In the genomic region with DNA sequence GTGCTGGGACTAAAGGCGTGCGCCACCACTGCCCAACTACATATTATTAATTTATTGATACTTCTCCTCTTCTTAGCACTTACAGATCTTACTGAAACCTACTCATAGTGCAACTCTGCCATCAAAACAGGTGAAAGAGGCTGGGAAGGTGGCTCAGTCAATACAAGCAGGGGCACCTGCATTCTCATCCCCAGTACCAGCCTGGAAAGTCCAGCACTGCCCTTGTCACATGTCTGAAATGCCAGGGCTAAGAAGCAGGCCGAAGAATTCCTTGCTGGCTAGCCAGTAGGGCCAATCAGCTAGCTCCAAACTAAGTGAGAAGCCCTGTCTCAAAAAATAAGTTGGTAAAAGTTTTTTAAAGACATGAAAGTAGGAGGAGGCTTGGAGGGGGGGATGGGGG, we compare ENCODE assay signal across 12 mouse cellular contexts. TPM values are rescaled to one million over a fixed set of nuclear protein-coding genes. Genes with fewer than 3 reads are reported as not detected.
DNase-seq lines count a peak whose midpoint lies in the region; ATAC-seq and TF ChIP-seq lines count a peak whose summit lies in the region.
"Had no signal": no experiment of that assay in that cellular context is flagged by ENCODE, and none has a peak within 500 bp of the region (broad histone marks: within the 10 kb centered on the region; RNA-seq: fewer than 3 reads in every experiment).

No protein-coding gene starts in this region.

- DNase-seq in lung, postnatal 0 days (ENCODE audit: low spot score): peak; percentile 21
- DNase-seq in lung, postnatal 10 days: no peak
- DNase-seq in liver, embryonic 11.5 days (ENCODE audit: low spot score): no peak
- no peak for DNase-seq in stomach, postnatal 0 days (ENCODE audit: low spot score)
- DNase-seq in left cerebral cortex, adult 8-10 months (ENCODE audit: low spot score in 2 of 2): no peak

- H3K4me3 ChIP-seq in lung, postnatal 0 days (ENCODE audit: low read depth, low read length): no peak overlapping the region
- H3K4me3 ChIP-seq in intestine, postnatal 0 days (ENCODE audit: low read depth, low read length): no peak overlapping the region
- H3K4me3 ChIP-seq in liver, embryonic 11.5 days (ENCODE audit: low read depth, low read length): no peak overlapping the region
- H3K4me3 ChIP-seq in stomach, postnatal 0 days (ENCODE audit: low read depth, low read length): no peak overlapping the region
- H3K4me3 ChIP-seq: hindbrain, embryonic 15.5 days; limb, embryonic 13.5 days; midbrain, embryonic 12.5 days; neural tube, embryonic 13.5 days had no signal

- TF ChIP-seq EP300 in lung, postnatal 0 days (IDR thresholded peaks at IDR 0.05): no peak
- TF ChIP-seq EP300 in stomach, postnatal 0 days (optimal IDR thresholded peaks at IDR 0.05): no peak

- H3K36me3 ChIP-seq in lung, postnatal 0 days (ENCODE audit: insufficient read depth, low read length): no peaks in the 10 kb centered on the region
- peaks cover 1% of the 10 kb centered on the region; the same call in 1 of the 2 replicates for H3K36me3 ChIP-seq in intestine, postnatal 0 days (ENCODE audit: control insufficient read depth, insufficient read depth)
- H3K36me3 ChIP-seq in liver, embryonic 11.5 days (ENCODE audit: control insufficient read depth, insufficient read depth, low read length): no peaks in the 10 kb centered on the region
- H3K36me3 ChIP-seq in stomach, postnatal 0 days (ENCODE audit: control insufficient read depth, insufficient read depth, low read length): no peaks in the 10 kb centered on the region
- H3K36me3 ChIP-seq: hindbrain, embryonic 15.5 days; limb, embryonic 13.5 days; midbrain, embryonic 12.5 days had no signal

- peaks cover 7% of the 10 kb centered on the region; the same call in 1 of the 2 replicates for H3K4me1 ChIP-seq in lung, postnatal 0 days (ENCODE audit: insufficient read depth, low read depth, low read length)
- H3K4me1 ChIP-seq in intestine, postnatal 0 days (replicated peaks; ENCODE audit: control insufficient read depth, insufficient read depth, low read length): no peaks in the 10 kb centered on the region
- peaks cover 24% of the 10 kb centered on the region for H3K4me1 ChIP-seq in liver, embryonic 11.5 days (replicated peaks; ENCODE audit: control insufficient read depth, insufficient read depth, low read length)
- peaks cover 4% of the 10 kb centered on the region; the same call in 1 of the 2 replicates for H3K4me1 ChIP-seq in stomach, postnatal 0 days (replicated peaks; ENCODE audit: control insufficient read depth, insufficient read depth)

- no peak for ATAC-seq in lung, postnatal 0 days
- ATAC-seq in intestine, postnatal 0 days: no peak
- ATAC-seq in liver, embryonic 11.5 days (replicated peaks; ENCODE audit: low FRiP score): no peak
- no peak for ATAC-seq in stomach, postnatal 0 days (ENCODE audit: low FRiP score, low TSS enrichment)
- no peak for ATAC-seq in cerebellum, adult (ENCODE audit: insufficient number of reproducible peaks, low FRiP score, low TSS enrichment)

- WGBS in lung, postnatal 0 days: 79% methylated on average over 3 of the region's 3 CpGs
- 79% methylated on average over 3 of the region's 3 CpGs for WGBS in intestine, postnatal 0 days
- 90% methylated on average over 3 of the region's 3 CpGs for WGBS in liver, embryonic 11.5 days
- WGBS in stomach, postnatal 0 days: 85% methylated on average over 3 of the region's 3 CpGs

- peak overlapping the region; percentile 58 for H3K27ac ChIP-seq in lung, postnatal 0 days (ENCODE audit: low read length)
- peak overlapping the region; percentile 79 for H3K27ac ChIP-seq in intestine, postnatal 0 days (ENCODE audit: low read depth, low read length)
- H3K27ac ChIP-seq in liver, embryonic 11.5 days (ENCODE audit: low read depth, low read length): peak overlapping the region; percentile 57
- H3K27ac ChIP-seq in stomach, postnatal 0 days (replicated peaks): peak overlapping the region; percentile 18; the same call in 1 of the 2 replicates
- H3K27ac ChIP-seq: hindbrain, embryonic 15.5 days; limb, embryonic 13.5 days; midbrain, embryonic 12.5 days; neural tube, embryonic 13.5 days had no signal

- no peak overlapping the region for H3K4me2 ChIP-seq in lung, postnatal 0 days (replicated peaks; ENCODE audit: low read depth, low read length)
- H3K4me2 ChIP-seq in intestine, postnatal 0 days (replicated peaks; ENCODE audit: low read depth): 0 out of 2 replicates have a peak overlapping the region, but pooled peaks have one; percentile 3
- H3K4me2 ChIP-seq in liver, embryonic 11.5 days: no peak overlapping the region
- no peak overlapping the region for H3K4me2 ChIP-seq in stomach, postnatal 0 days (replicated peaks; ENCODE audit: low read depth)
- H3K4me2 ChIP-seq: hindbrain, embryonic 15.5 days; limb, embryonic 13.5 days; midbrain, embryonic 12.5 days; neural tube, embryonic 13.5 days had no signal

- no peaks in the 10 kb centered on the region for H3K9me3 ChIP-seq in lung, postnatal 0 days (ENCODE audit: low read length)
- no peaks in the 10 kb centered on the region for H3K9me3 ChIP-seq in intestine, postnatal 0 days (ENCODE audit: control insufficient read depth)
- H3K9me3 ChIP-seq in liver, embryonic 11.5 days (ENCODE audit: control insufficient read depth, low read length): no peaks in the 10 kb centered on the region
- no peaks in the 10 kb centered on the region for H3K9me3 ChIP-seq in stomach, postnatal 0 days (ENCODE audit: control insufficient read depth, low read length)
- H3K9me3 ChIP-seq: hindbrain, embryonic 15.5 days; limb, embryonic 13.5 days; midbrain, embryonic 12.5 days; neural tube, embryonic 13.5 days had no signal

- no peak for TF ChIP-seq CTCF in lung, postnatal 0 days (IDR thresholded peaks at IDR 0.05)
- no peak for TF ChIP-seq CTCF in intestine, postnatal 0 days (IDR thresholded peaks at IDR 0.05; ENCODE audit: low read depth)
- TF ChIP-seq CTCF in stomach, postnatal 0 days (IDR thresholded peaks at IDR 0.05; ENCODE audit: low read depth): no peak

- no peak overlapping the region for H3K9ac ChIP-seq in lung, postnatal 0 days (replicated peaks; ENCODE audit: low read depth)
- no peak overlapping the region for H3K9ac ChIP-seq in intestine, postnatal 0 days (ENCODE audit: low read depth, low read length)
- H3K9ac ChIP-seq in liver, embryonic 11.5 days (ENCODE audit: low read depth, low read length): peak overlapping the region; percentile 12; the same call in 1 of the 2 replicates
- H3K9ac ChIP-seq in stomach, postnatal 0 days (ENCODE audit: low read length): 0 out of 2 replicates have a peak overlapping the region, but pooled peaks have one; percentile 31
- H3K9ac ChIP-seq: hindbrain, embryonic 15.5 days; limb, embryonic 13.5 days; midbrain, embryonic 12.5 days; neural tube, embryonic 13.5 days had no signal

- no peaks in the 10 kb centered on the region for H3K27me3 ChIP-seq in lung, postnatal 0 days (replicated peaks; ENCODE audit: insufficient read depth, low read length)
- no peaks in the 10 kb centered on the region for H3K27me3 ChIP-seq in intestine, postnatal 0 days (replicated peaks; ENCODE audit: control insufficient read depth, insufficient read depth, low read length)
- no peaks in the 10 kb centered on the region for H3K27me3 ChIP-seq in liver, embryonic 11.5 days (replicated peaks; ENCODE audit: control insufficient read depth, insufficient read depth, low read length)
- H3K27me3 ChIP-seq in stomach, postnatal 0 days (ENCODE audit: control insufficient read depth, insufficient read depth, low read length): no peaks in the 10 kb centered on the region
- H3K27me3 ChIP-seq: hindbrain, embryonic 15.5 days; limb, embryonic 13.5 days; midbrain, embryonic 12.5 days; neural tube, embryonic 13.5 days had no signal

RNA-seq across cellular contexts. Expression of a gene that starts 2.2 kb away (rescaled TPM):
- polyA plus RNA-seq in lung, postnatal 0 days (2015; fragmentation: Nextera tagmentation; extraction: Ambion mirVana): 93.4 and 95.3 TPM in 2 replicates
- polyA plus RNA-seq in intestine, postnatal 0 days (2015; fragmentation: Nextera tagmentation; extraction: Ambion mirVana): 67.0 and 74.7 TPM in 2 replicates
- polyA plus RNA-seq in liver, embryonic 11.5 days (2014; fragmentation: Nextera tagmentation; extraction: Ambion mirVana): 72.1 and 73.6 TPM in 2 replicates
- 45.9 and 51.0 TPM in 2 replicates for polyA plus RNA-seq in stomach, postnatal 0 days (2015; fragmentation: Nextera tagmentation; extraction: Ambion mirVana)
- total RNA-seq in left cerebral cortex, adult 8-10 months (2022): 10 to 100 TPM; 83.5 to 91.6 (median 85.1) TPM

RNA-seq across cellular contexts. Expression of a gene that starts 2.6 kb away (rescaled TPM):
- 1.8 and 2.3 TPM in 2 replicates for polyA plus RNA-seq in lung, postnatal 0 days (2015; fragmentation: Nextera tagmentation; extraction: Ambion mirVana)
- 1.2 and 1.8 TPM in 2 replicates for polyA plus RNA-seq in intestine, postnatal 0 days (2015; fragmentation: Nextera tagmentation; extraction: Ambion mirVana)
- polyA plus RNA-seq in liver, embryonic 11.5 days (2014; fragmentation: Nextera tagmentation; extraction: Ambion mirVana): 2.3 and 3.3 TPM in 2 replicates
- 0.57 and 0.93 TPM in 2 replicates for polyA plus RNA-seq in stomach, postnatal 0 days (2015; fragmentation: Nextera tagmentation; extraction: Ambion mirVana)
- under 1 TPM in 2 of 4 experiments, not detected in 2; 0.84 to 0.98 TPM for total RNA-seq in left cerebral cortex, adult 8-10 months (2022)
- polyA plus RNA-seq: midbrain, embryonic 12.5 days had no signal

RNA-seq across cellular contexts. Expression of a gene that starts 17.5 kb away (rescaled TPM):
- 37.4 and 37.6 TPM in 2 replicates for polyA plus RNA-seq in lung, postnatal 0 days (2015; fragmentation: Nextera tagmentation; extraction: Ambion mirVana)
- polyA plus RNA-seq in intestine, postnatal 0 days (2015; fragmentation: Nextera tagmentation; extraction: Ambion mirVana): 16.7 and 17.6 TPM in 2 replicates
- 49.8 and 50.9 TPM in 2 replicates for polyA plus RNA-seq in liver, embryonic 11.5 days (2014; fragmentation: Nextera tagmentation; extraction: Ambion mirVana)
- polyA plus RNA-seq in stomach, postnatal 0 days (2015; fragmentation: Nextera tagmentation; extraction: Ambion mirVana): 15.7 and 16.1 TPM in 2 replicates
- total RNA-seq in left cerebral cortex, adult 8-10 months (2022): 10 to 100 TPM; 25.2 to 29.7 (median 27.7) TPM

RNA-seq across cellular contexts. Expression of a gene that starts 17.8 kb away (rescaled TPM):
- polyA plus RNA-seq in lung, postnatal 0 days (2015; fragmentation: Nextera tagmentation; extraction: Ambion mirVana): 1.3 and 1.5 TPM in 2 replicates
- polyA plus RNA-seq in intestine, postnatal 0 days (2015; fragmentation: Nextera tagmentation; extraction: Ambion mirVana): 0.48 and 0.52 TPM in 2 replicates
- 2.2 and 2.6 TPM in 2 replicates for polyA plus RNA-seq in liver, embryonic 11.5 days (2014; fragmentation: Nextera tagmentation; extraction: Ambion mirVana)
- polyA plus RNA-seq in stomach, postnatal 0 days (2015; fragmentation: Nextera tagmentation; extraction: Ambion mirVana): 0.30 and 0.35 TPM in 2 replicates
- not detected for total RNA-seq in left cerebral cortex, adult 8-10 months (2022)
- total RNA-seq: layer of hippocampus, postnatal 14 days had no signal
- polyA plus RNA-seq: midbrain, embryonic 12.5 days had no signal

RNA-seq across cellular contexts. Expression of a gene that starts 20.3 kb away (rescaled TPM):
- 215 and 219 TPM in 2 replicates for polyA plus RNA-seq in lung, postnatal 0 days (2015; fragmentation: Nextera tagmentation; extraction: Ambion mirVana)
- polyA plus RNA-seq in intestine, postnatal 0 days (2015; fragmentation: Nextera tagmentation; extraction: Ambion mirVana): 283 and 287 TPM in 2 replicates
- 172 and 177 TPM in 2 replicates for polyA plus RNA-seq in liver, embryonic 11.5 days (2014; fragmentation: Nextera tagmentation; extraction: Ambion mirVana)
- polyA plus RNA-seq in stomach, postnatal 0 days (2015; fragmentation: Nextera tagmentation; extraction: Ambion mirVana): 130 and 136 TPM in 2 replicates
- total RNA-seq in left cerebral cortex, adult 8-10 months (2022): 10 to 100 TPM; 53.6 to 63.7 (median 58.8) TPM

Comparison
In these comparisons a context has a peak if more than half of its experiments do, and no peak if none do; other contexts are left out.
1. H3K27ac ChIP-seq: peak in every context shown above with its lines; median percentile 79 in intestine, postnatal 0 days; 58 in lung, postnatal 0 days; 57 in liver, embryonic 11.5 days; 18 in stomach, postnatal 0 days.
2. H3K9ac ChIP-seq: peak in liver, embryonic 11.5 days (single experiment) and stomach, postnatal 0 days (single experiment); none in lung, postnatal 0 days (single experiment) and intestine, postnatal 0 days (single experiment).